Mouse (Mus musculus) left cerebral cortex, adult 2 months (tissue): ENCODE results near the gene Tm4sf19. TPM values are rescaled to one million over a fixed set of nuclear protein-coding genes. Genes with fewer than 3 reads are reported as not detected.
"Not testable (repeated sequence)": the region's sequence is repeated elsewhere in the genome, so short reads cannot be mapped to it uniquely, and the experiment has no call there.

Source experiments
- DNase-seq, 2 experiments: peaks; one replicate each; pipeline ENCODE4 v3.0.0; 2021 to 2022; ENCODE audit warnings: low spot score in 2 of 2, mixed read lengths in 1 of 2; ENCODE audit errors: extremely low spot score in 1 of 2
- H3K27ac ChIP-seq: fragments of 200-600 bp; 2 replicates; pipeline ENCODE4 v1.8.1; 2022
- H3K4me3 ChIP-seq: fragments of 200-600 bp; 2 replicates; pipeline ENCODE4 v1.8.1; 2022
- CTCF ChIP-seq: fragments of 200-600 bp; IDR thresholded peaks from 2 replicates; pipeline ENCODE4 v1.8.1; 2022; ENCODE audit warnings: antibody characterized with exemption, mild to moderate bottlenecking, moderate library complexity
- intact Hi-C: fragments of 180-260 bp; cut with DNase I; formaldehyde crosslinking; loops from one replicate; pipeline ENCODE4 v1.15.1; 2025
- total RNA-seq, 2 experiments: library from RNA; stranded (reverse); gene quantifications; 2 replicates each; pipeline ENCODE4 v1.2.3; 2021

Gene Tm4sf19
- total RNA-seq, 2 experiments from 2014 or later = not detected

DNA sequence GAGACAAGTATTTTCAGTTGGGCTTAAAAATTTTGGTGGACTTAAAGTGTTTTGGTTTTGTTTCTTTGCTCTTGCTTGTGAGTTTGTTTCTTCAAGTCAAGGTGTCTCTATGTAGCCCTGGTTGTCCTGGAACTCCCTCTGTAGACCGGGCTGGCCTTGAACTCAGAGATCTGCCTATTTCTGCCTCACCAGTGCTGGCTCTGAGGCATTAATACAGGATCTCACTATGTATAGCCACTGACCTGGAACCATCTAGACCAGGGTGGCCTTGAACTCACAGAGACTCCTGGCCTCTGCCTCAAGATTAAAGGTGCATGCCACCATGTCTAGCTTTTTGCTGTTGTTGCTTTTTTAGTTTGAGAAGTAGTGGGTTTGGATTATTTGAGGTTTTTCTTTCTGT is 31.6 kb downstream of the Tm4sf19 start:
- no peak overlapping the region for H3K27ac ChIP-seq
- DNase-seq = no peak
- TF ChIP-seq CTCF = no peak
- peak overlapping the region; percentile 69 for H3K4me3 ChIP-seq
- intact Hi-C loops = loop anchor here (2.0 kb wide), 1 partner anchor 99 kb away; the partner anchor contains the start of gene Ubxn7

DNA sequence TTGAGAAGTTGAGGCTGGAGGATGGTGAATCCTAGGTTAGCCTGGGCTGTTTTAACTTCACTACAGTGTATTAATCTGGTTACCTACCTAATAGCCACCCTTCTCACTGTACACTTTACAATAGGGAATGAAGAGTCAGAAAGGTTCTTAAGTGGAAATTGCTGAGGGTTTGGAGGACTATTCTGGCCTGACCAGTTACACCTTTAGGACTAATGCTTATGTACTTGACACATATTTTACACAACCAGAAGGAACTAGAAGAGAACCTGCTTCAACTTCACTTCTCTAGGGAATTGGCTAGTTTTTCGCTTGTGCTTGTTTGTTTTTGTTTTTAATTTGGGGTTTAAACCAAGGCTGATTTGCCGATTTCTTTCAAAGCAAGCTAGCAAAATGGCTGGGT is 32.8 kb downstream of the Tm4sf19 start:
- DNase-seq = no peak
- H3K4me3 ChIP-seq = no peak overlapping the region
- no peak overlapping the region for H3K27ac ChIP-seq
- no peak for TF ChIP-seq CTCF
- intact Hi-C loops = no loop called here

DNA sequence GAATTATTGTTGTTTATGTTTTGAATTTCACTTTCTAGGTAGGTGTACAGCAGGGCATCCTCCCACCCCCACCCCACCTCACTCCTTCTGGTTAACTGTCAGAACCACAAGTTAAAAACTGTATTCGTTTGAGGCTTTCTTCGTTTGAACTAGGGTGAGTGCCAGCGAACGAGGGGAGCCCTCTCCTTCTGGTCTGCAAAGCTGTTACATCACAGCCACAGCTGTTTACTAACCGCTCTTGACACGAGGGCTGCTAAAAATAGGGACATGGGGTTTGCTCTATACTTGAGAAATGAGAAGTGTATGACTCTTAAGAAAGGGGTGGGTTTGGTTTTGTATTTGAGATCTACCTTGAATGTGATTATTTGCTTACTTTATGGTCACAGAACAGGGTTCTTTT is 33.8 kb downstream of the Tm4sf19 start:
- intact Hi-C loops = no loop called here
- H3K27ac ChIP-seq = no peak overlapping the region
- H3K4me3 ChIP-seq = no peak overlapping the region
- TF ChIP-seq CTCF = no peak
- no peak for DNase-seq

DNA sequence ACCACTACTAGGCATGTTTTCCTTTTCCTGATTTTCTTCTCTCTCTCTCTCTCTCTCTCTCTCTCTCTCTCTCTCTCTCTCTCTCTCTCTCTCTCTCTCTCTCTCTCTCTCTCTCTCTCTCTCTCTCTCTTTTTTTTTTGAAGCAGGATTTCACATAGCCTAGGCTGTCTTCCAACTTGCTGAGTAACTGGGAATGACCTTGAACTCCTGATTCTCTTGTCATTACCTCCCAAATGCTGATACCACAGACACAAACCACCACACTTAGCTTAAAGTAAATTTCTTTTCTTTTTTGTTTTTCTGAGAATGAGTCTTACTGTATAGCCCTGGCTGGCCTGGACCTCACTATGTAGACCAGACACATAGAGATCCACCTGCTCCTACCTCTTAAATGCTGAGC is 34.4 kb downstream of the Tm4sf19 start:
- DNase-seq = no peak
- Histone ChIP-seq H3K27ac (no peak overlapping the region), H3K4me3 (no peak overlapping the region)
- intact Hi-C loops = no loop called here
- no peak for TF ChIP-seq CTCF

DNA sequence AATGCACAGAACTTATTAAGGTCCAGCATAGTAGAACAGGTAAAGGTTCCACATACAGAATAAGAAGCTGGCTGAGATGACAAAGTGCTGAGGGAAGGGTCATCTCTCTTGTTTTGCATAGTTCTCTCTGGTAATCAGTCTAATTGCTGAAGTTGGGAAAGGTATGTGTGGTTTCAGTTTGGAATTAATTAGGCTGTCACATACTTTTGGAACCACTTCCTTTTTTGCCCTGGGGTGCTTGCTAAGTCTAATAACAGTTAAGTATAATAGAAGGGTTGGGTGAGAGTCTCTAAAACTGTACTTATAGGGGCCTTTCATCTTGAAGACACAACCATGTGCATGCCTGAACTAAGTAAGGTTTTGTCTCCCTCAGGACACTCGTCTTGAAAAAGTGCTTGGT is 36.4 kb downstream of the Tm4sf19 start:
- Histone ChIP-seq H3K4me3 (no peak overlapping the region), H3K27ac (no peak overlapping the region)
- no peak for TF ChIP-seq CTCF
- intact Hi-C loops = no loop called here
- no peak for DNase-seq

DNA sequence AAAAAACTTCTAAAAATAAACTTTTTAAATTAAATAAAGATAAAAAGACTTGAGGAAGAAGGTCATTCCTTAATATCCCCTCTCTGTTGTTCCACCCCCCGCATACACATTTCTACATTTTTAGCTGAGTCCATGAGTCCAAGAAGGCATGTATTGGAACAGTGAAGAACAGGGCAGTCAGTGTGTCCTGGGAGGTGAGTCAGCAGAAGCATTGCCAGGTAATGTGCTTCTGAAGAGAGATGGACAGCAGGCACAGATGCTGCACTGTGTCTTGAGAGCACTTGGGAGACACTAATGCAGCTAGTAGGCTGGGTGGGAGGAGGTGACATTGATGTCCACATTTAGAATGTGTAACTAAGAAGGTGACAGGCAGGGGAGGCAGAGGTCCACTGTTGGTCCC is 37.0 kb downstream of the Tm4sf19 start:
- no peak overlapping the region for H3K27ac ChIP-seq
- intact Hi-C loops = no loop called here

DNA sequence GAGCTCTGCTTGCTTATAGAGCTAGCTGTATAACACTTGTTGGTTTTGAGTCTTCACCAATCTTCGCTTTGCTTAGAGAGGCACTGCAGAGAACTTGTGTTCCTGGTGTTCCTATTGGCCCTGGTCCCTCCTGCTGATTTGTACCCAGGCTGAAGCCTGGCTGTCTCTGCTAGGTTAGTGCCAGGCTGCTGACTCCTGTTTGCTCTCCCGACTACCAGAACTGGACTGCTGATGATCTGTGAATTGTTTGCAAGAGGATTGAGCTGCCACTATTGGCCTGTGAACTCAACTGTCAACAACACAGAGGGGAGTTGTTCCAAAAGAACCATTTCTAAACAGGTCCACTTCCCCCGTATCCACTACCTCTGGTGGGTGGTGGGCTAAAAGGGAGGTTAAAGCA is 41.1 kb downstream of the Tm4sf19 start:
- intact Hi-C loops = no loop called here
- H3K27ac ChIP-seq = no peak overlapping the region
- TF ChIP-seq CTCF = no peak
- no peak overlapping the region for H3K4me3 ChIP-seq
- DNase-seq = no peak

More for the DNA sequence above, 37.0 kb downstream of the Tm4sf19 start:
- H3K4me3 ChIP-seq = no peak overlapping the region
- DNase-seq = no peak
- TF ChIP-seq CTCF = no peak

DNA sequence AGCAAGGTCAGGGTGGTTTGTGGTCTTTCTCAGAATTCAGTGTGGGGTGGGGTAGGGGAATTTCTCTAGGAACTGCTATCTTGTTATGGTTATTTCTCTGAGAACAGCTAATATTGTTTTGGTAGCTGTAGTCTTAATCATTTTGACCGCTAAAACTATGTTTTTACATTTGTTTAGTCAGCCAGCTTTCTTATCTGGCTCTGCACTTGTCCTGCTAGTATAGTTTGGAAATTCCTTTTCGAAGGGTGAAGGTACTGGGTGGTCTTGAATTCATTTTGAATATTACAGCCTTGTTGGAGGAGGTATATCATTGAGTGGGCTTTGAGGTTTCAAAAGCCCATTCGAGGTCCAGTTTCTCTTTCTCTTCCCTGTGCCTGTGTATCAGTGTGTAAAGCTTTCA is 44.3 kb downstream of the Tm4sf19 start:
- H3K4me3 ChIP-seq, H3K27ac ChIP-seq, intact Hi-C loops, DNase-seq: not testable (repeated sequence)

DNA sequence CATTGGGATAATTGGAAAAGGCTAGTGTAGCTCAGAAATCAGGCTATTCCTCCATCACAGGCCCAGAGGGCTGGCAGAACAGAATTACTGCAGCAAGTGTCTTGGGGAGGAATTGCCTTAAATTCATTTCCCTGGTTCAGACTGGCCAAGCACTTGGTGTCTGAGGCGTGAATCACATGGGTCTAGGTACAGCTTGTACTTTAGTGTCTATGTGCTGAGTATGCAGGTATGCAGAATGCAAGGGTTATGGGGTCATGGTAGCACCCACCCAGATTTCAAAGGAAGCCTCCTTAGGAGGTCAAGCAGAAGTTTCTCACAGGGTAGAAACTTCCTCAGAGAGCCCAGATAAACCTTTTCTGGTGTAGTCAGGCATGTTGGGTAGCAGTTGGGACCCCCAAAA is 45.3 kb downstream of the Tm4sf19 start:
- DNase-seq = no peak
- intact Hi-C loops = no loop called here
- no peak overlapping the region for H3K27ac ChIP-seq
- no peak overlapping the region for H3K4me3 ChIP-seq
- no peak for TF ChIP-seq CTCF

DNA sequence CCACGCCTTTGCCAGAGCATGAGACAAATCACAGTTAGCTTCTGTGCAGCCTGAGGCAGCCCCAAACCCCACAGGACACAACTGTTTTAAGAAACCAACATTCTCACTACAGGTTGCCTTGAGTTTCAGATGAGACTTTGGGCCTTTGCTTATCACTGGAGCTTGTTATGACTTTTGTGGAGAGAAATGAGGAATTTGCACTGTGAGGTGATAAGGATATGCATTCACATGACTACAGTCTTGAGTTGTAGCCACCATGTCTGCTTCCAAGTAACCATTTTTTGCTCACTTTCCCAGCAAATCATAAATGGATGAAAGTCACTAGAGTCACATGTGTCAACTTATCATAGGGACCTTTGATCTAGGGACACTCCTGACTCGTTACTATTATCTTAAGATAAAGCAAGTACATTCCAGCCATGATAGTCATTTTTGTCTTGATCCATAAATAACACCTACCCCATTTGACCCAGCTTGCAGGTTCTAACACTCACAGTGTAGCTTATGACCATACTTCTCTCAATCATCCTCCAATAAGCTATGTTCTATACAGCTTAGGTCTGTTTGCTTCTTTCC is 46.3 kb downstream of the Tm4sf19 start:
- intact Hi-C loops = no loop called here
- no peak for DNase-seq
- TF ChIP-seq CTCF = no peak
- H3K4me3 ChIP-seq = no peak overlapping the region
- H3K27ac ChIP-seq = no peak overlapping the region

DNA sequence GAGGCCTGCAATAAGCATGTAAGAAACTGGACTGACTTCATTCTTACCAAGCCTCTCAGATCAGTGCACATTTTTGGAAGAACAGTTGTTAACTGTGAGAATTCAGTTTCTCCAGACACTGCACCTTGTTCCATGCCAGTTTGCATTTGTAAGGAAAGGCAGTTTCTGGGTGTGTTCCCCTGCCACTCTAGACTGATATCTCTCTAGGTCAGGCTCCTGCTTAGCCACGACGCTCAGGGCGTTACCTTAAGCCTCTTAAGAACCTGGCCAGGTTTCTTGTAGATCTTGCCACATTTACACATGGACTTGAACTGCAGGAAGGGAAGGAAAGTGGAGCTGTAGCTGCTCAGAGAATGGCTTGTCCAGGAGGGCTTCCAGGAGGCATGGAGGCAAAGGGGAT is 49.4 kb downstream of the Tm4sf19 start:
- TF ChIP-seq CTCF = no peak
- H3K4me3 ChIP-seq = no peak overlapping the region
- no peak overlapping the region for H3K27ac ChIP-seq
- DNase-seq = no peak
- intact Hi-C loops = no loop called here

DNA sequence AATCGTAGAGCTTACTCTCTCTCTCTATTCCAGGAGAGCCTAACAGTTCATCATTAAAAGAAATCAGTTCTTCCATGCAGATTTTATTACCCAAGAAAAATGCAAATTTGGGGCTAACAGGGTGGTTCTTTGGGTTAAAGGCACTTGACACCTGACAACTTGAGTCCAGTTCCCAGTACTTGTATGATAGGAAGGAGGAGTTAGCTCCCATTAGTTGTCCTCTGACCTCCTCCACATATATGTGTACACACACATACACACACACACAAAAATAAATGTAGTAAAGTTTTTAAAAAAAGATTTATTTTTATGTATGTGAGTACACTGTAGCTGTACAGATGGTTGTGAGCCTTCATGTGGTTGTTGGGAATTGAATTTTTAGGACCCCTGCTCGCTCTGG is 49.8 kb downstream of the Tm4sf19 start:
- no peak for TF ChIP-seq CTCF

DNA sequence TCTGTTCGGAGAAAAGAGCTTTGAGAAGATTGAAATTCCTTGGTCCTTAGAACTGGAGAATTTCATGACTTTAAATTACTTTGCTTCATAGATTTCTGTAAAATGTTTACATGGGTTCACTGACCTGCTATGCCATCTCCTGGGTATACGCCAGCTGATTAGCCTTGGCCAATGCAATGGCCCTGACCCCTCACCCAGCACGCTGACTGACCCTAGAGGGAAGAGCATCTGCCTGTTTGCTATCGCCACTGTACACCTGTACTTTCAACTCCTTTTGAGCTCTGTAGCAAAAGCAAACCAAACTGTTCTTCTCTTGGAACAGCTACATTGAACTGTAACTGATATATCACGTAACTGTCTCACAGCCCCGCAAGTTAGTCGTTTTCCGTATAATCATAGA is 52.8 kb downstream of the Tm4sf19 start:
- intact Hi-C loops = no loop called here
- no peak overlapping the region for H3K4me3 ChIP-seq
- no peak overlapping the region for H3K27ac ChIP-seq
- no peak for TF ChIP-seq CTCF
- DNase-seq = no peak

More for the DNA sequence above, 49.8 kb downstream of the Tm4sf19 start:
- H3K27ac ChIP-seq = no peak overlapping the region
- no peak overlapping the region for H3K4me3 ChIP-seq
- intact Hi-C loops = no loop called here
- no peak for DNase-seq

DNA sequence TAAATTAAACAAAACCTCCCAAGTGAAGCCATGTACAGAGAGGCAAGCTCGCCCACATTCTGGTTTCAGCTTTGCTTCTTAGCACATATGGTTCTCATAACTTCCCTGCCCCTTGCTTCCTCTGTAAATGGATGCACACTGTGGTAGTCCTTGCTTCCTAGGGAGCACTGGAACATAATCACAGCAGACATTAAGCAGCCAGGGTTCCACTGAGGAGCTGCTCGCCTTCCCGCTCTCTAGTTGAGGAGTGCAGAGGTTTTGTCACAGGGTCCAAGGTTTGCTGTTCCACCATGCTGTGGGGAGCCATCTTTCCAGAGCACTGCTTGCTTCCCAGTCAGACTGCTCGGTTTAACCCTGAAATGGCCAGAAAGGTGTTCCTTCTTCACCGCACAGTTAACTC is 54.3 kb downstream of the Tm4sf19 start:
- DNase-seq = no peak
- no peak for TF ChIP-seq CTCF
- intact Hi-C loops = loop anchor here (5.0 kb wide), 1 partner anchor 192 kb away; no protein-coding TSS in a partner anchor
- Histone ChIP-seq H3K4me3 (no peak overlapping the region), H3K27ac (no peak overlapping the region)
